Mouse (Mus musculus): ENCODE results near the gene Vezf1.

DNA sequence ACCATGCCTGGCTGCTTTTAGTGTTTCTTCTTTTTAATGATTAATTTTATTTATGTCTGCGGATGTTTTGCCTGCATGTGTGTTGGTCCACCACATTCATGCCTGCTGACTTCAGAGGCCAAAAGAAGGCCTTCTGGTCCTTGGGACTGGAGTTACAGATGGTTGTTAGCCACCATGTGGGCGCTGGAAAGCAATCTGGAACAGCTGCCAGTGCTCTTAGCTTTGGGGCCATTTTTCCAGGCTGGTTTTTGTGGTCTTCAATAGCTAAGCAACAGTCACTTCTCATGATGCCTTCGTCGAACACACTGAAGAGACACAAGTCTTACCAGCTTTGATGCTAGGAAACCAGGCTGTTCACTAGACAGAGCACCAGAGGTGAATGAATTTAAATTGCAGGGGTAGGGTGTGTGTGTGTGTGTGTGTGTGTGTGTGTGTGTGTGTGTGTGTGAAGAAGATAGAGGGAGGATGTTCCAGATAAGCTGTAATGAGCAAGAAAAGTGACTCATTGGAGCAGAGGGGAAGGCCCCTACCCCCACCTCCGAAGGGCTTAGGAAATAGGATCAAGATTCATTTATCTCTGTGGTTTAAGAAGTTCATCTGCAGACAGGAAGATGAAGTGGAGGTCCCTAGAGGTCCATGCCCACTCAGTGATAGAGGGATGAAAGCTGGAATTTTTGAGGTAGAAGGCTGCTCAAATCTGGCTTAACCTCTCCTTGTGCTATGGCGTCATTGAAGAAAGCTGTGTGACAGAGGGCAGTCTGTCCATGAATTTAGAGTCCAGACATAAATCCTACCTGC is 37.6 kb downstream of the Vezf1 start:
- no peak for TF ChIP-seq CTCF (IDR thresholded peaks at IDR 0.05; ENCODE audit: insufficient read depth, low read depth, low read length)
- TF ChIP-seq POLR2A (IDR thresholded peaks at IDR 0.05; ENCODE audit: insufficient read depth, low read depth, low read length): no peak
